Mouse (Mus musculus) E14TG2a.4 (cell line): Measurements from ENCODE around the gene Slc25a54.

ENCODE experiments used
- CTCF ChIP-seq: conservative IDR thresholded peaks from 2 replicates; pipeline ENCODE4 v1.5.1; 2014; ENCODE audit warnings: low read length
- NANOG ChIP-seq: IDR thresholded peaks from 2 replicates; pipeline ENCODE4 v1.6.1; 2014; ENCODE audit warnings: borderline replicate concordance, low read length, mixed read lengths
- POU5F1 ChIP-seq: IDR thresholded peaks from 2 replicates; pipeline ENCODE4 v1.6.1; 2014; ENCODE audit warnings: low read length, borderline replicate concordance

DNA sequence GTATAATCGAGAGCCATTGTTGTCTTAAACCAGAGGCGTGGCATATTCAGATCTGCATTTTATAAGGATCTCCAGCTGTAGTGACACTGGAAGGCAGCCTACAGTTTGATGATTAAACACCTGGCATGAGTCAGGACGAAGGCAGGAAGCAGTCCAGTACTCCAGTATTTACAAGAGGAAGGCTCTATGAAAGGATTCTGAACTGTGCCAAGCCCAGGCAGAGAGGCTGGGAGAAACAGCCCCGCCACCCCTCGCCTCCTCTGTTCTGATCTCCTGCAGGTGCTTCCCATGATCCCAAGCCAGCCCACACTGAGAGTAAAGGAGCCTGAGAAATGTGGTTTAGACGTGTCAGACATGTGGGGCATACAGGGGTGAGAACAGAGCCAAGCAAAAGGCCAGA lies 49.5 kb upstream of the Slc25a54 start:
- TF ChIP-seq CTCF (no peak), POU5F1 (no peak), NANOG (no peak)
